Mouse (Mus musculus) forebrain, embryonic 15.5 days (tissue): Measurements from ENCODE around the gene Gm12184. TPM values are rescaled to one million over a fixed set of nuclear protein-coding genes. Genes with fewer than 3 reads are reported as not detected.
"Not testable (repeated sequence)": the region's sequence is repeated elsewhere in the genome, so short reads cannot be mapped to it uniquely, and the experiment has no call there.

ENCODE experiments used
- ATAC-seq: fragments of 200-750 bp; cut with Nextera tagmentation; replicated peaks from 2 replicates; pipeline ENCODE4 v1.8.0; 2017; ENCODE audit warnings: mild to moderate bottlenecking, moderate TSS enrichment, moderate library complexity
- H3K27ac ChIP-seq: fragments of 300-500 bp; sonication (generic); replicated peaks from 2 replicates; pipeline ENCODE4 v1.5.1; 2015; ENCODE audit warnings: mild to moderate bottlenecking, inconsistent platforms
- H3K27me3 ChIP-seq: fragments of 300-500 bp; sonication (generic); 2 replicates; pipeline ENCODE4 v1.6.1; 2015; ENCODE audit warnings: inconsistent platforms
- H3K36me3 ChIP-seq: fragments of 300-500 bp; sonication (generic); 2 replicates; pipeline ENCODE4 v1.6.1; 2015; ENCODE audit warnings: mild to moderate bottlenecking, inconsistent platforms
- H3K4me1 ChIP-seq: fragments of 300-500 bp; sonication (generic); 2 replicates; pipeline ENCODE4 v1.6.1; 2015; ENCODE audit warnings: inconsistent platforms
- H3K4me2 ChIP-seq: fragments of 300-500 bp; sonication (generic); replicated peaks from 2 replicates; pipeline ENCODE4 v1.6.1; 2015; ENCODE audit warnings: mild to moderate bottlenecking, inconsistent platforms
- H3K4me3 ChIP-seq: fragments of 300-500 bp; sonication (generic); 2 replicates; pipeline ENCODE4 v1.5.1; 2015; ENCODE audit warnings: mild to moderate bottlenecking, inconsistent platforms
- H3K9ac ChIP-seq: fragments of 300-500 bp; sonication (generic); replicated peaks from 2 replicates; pipeline ENCODE4 v1.6.1; 2015; ENCODE audit warnings: mild to moderate bottlenecking, inconsistent platforms
- H3K9me3 ChIP-seq: fragments of 300-500 bp; sonication (generic); 2 replicates; pipeline ENCODE4 v1.6.1; 2016; ENCODE audit warnings: inconsistent platforms
- WGBS: fragments of 180-500 bp; shearing (Covaris S2); methylation state at CpG from one replicate; pipeline ENCODE4 v1.1.7; 2015; ENCODE audit warnings: mixed read lengths; 5-methylcytosine and 5-hydroxymethylcytosine counted together
- polyA plus RNA-seq: library from polyadenylated mRNA; unstranded; fragments of >200 nt; fragmentation: Nextera tagmentation; extraction: Ambion mirVana; gene quantifications from 2 replicates; pipeline ENCODE4 v1.2.1, GENCODE M21; 2015

Gene Gm12184
- polyA plus RNA-seq, 1 experiment from 2014 or later, result 5.8 TPM

GRCm38 (mm10) chr11:48804922-48805321 is 21.5 kb downstream of the Gm12184 start:
- no peak overlapping the region for H3K27ac ChIP-seq
- H3K4me2 ChIP-seq, result no peak overlapping the region
- peaks cover 23% of the 10 kb centered on the region for H3K4me1 ChIP-seq
- no peak overlapping the region for H3K9ac ChIP-seq
- no peak for ATAC-seq
- no peak overlapping the region for H3K4me3 ChIP-seq
- WGBS, result 83% methylated on average over 2 of the region's 2 CpGs
- peaks cover 81% of the 10 kb centered on the region for H3K36me3 ChIP-seq
- no peaks in the 10 kb centered on the region for H3K9me3 ChIP-seq
- no peaks in the 10 kb centered on the region for H3K27me3 ChIP-seq

- 95% methylated on average over 2 of the region's 2 CpGs for WGBS
- Histone ChIP-seq H3K4me3 (no peak overlapping the region), H3K4me1 (peaks cover 28% of the 10 kb centered on the region), H3K27ac (no peak overlapping the region), H3K36me3 (peaks cover 72% of the 10 kb centered on the region), H3K27me3 (no peaks in the 10 kb centered on the region), H3K9ac (no peak overlapping the region), H3K4me2 (no peak overlapping the region), H3K9me3 (no peaks in the 10 kb centered on the region)
- ATAC-seq, result no peak
These were observed 22.5 kb downstream of the Gm12184 start for GRCm38 (mm10) chr11:48803988-48804387.

GRCm38 (mm10) chr11:48801831-48802772 is 24.4 kb downstream of the Gm12184 start:
- 79% methylated on average over 17 of the region's 17 CpGs for WGBS
- Histone ChIP-seq H3K36me3 (peaks cover 53% of the 10 kb centered on the region), H3K9me3 (no peaks in the 10 kb centered on the region), H3K4me2 (peak overlapping the region; percentile 93), H3K27ac (no peak overlapping the region), H3K9ac (peak overlapping the region; percentile 77), H3K4me1 (peaks cover 42% of the 10 kb centered on the region), H3K4me3 (peak overlapping the region; percentile 88), H3K27me3 (no peaks in the 10 kb centered on the region)
- ATAC-seq, result no peak

- H3K4me2 ChIP-seq, result peak within 1 kb of the TSS; percentile 93
- peak within 1 kb of the TSS; percentile 77 for H3K9ac ChIP-seq
- H3K4me1 ChIP-seq, result peaks cover 42% of the 10 kb centered on the region
- under 1% methylated on average over 47 of the region's 47 CpGs for WGBS
- H3K4me3 ChIP-seq, result peak within 1 kb of the TSS; percentile 88
- H3K36me3 ChIP-seq, result peaks cover 33% of the 10 kb centered on the region
- no peaks in the 10 kb centered on the region for H3K9me3 ChIP-seq
- ATAC-seq, result peak; percentile 94
- H3K27ac ChIP-seq, result peak within 1 kb of the TSS; percentile 98
- H3K27me3 ChIP-seq, result no peaks in the 10 kb centered on the region
These were observed 26.3 kb downstream of the Gm12184 start, which contains the start of gene Rack1 for GRCm38 (mm10) chr11:48799921-48800701. Gene Rack1 (plus strand): TSS chr11:48800332.

- WGBS, result 10% methylated on average over 18 of the region's 18 CpGs
- ATAC-seq, result peak; percentile 9; the same call in 1 of the 2 replicates
- Histone ChIP-seq H3K9ac (peak overlapping the region; percentile 77), H3K36me3 (peaks cover 25% of the 10 kb centered on the region), H3K4me1 (peaks cover 42% of the 10 kb centered on the region), H3K4me3 (peak overlapping the region; percentile 88), H3K27ac (peak overlapping the region; percentile 98), H3K27me3 (no peaks in the 10 kb centered on the region), H3K9me3 (no peaks in the 10 kb centered on the region), H3K4me2 (peak overlapping the region; percentile 93)
These were observed 27.2 kb downstream of the Gm12184 start for GRCm38 (mm10) chr11:48798984-48799920.

- H3K4me1 ChIP-seq, result peaks cover 42% of the 10 kb centered on the region
- H3K4me2 ChIP-seq, result peak overlapping the region; percentile 93
- peaks cover 15% of the 10 kb centered on the region for H3K36me3 ChIP-seq
- 0 out of 2 replicates have a peak overlapping the region, but pooled peaks have one; percentile 88 for H3K4me3 ChIP-seq
- H3K9me3 ChIP-seq, result no peaks in the 10 kb centered on the region
- H3K27me3 ChIP-seq, result no peaks in the 10 kb centered on the region
- ATAC-seq, result no peak
- H3K9ac ChIP-seq, result peak overlapping the region; percentile 77; the same call in 1 of the 2 replicates
- no peak overlapping the region for H3K27ac ChIP-seq
- WGBS, result 85% methylated on average over 7 of the region's 7 CpGs
These were observed 28.1 kb downstream of the Gm12184 start for GRCm38 (mm10) chr11:48798308-48798707.

- Histone ChIP-seq H3K4me2 (no peak overlapping the region), H3K36me3 (peaks cover 5% of the 10 kb centered on the region; the same call in 1 of the 2 replicates), H3K4me3 (no peak overlapping the region), H3K9ac (no peak overlapping the region), H3K27ac (no peak overlapping the region), H3K4me1 (peaks cover 33% of the 10 kb centered on the region), H3K9me3 (no peaks in the 10 kb centered on the region), H3K27me3 (no peaks in the 10 kb centered on the region)
- ATAC-seq, result no peak
- 89% methylated on average over 5 of the region's 5 CpGs for WGBS
These were observed 29.2 kb downstream of the Gm12184 start for GRCm38 (mm10) chr11:48797287-48797686.

GRCm38 (mm10) chr11:48796290-48796689 is 30.2 kb downstream of the Gm12184 start:
- Histone ChIP-seq H3K27ac (no peak overlapping the region), H3K4me3 (no peak overlapping the region), H3K9me3 (no peaks in the 10 kb centered on the region), H3K36me3 (no peaks in the 10 kb centered on the region), H3K27me3 (no peaks in the 10 kb centered on the region), H3K4me2 (no peak overlapping the region), H3K9ac (no peak overlapping the region), H3K4me1 (peaks cover 23% of the 10 kb centered on the region)
- ATAC-seq, result no peak
- 83% methylated on average over 4 of the region's 4 CpGs for WGBS

- Histone ChIP-seq H3K9me3 (no peaks in the 10 kb centered on the region), H3K27ac (no peak overlapping the region), H3K9ac (no peak overlapping the region), H3K27me3 (no peaks in the 10 kb centered on the region), H3K4me1 (peaks cover 22% of the 10 kb centered on the region), H3K4me3 (no peak overlapping the region), H3K36me3 (no peaks in the 10 kb centered on the region), H3K4me2 (no peak overlapping the region)
- no peak for ATAC-seq
- WGBS, result 87% methylated on average over 7 of the region's 7 CpGs
These were observed 31.2 kb downstream of the Gm12184 start for GRCm38 (mm10) chr11:48795221-48795620.

- no peak overlapping the region for H3K27ac ChIP-seq
- no peaks in the 10 kb centered on the region for H3K9me3 ChIP-seq
- H3K4me3 ChIP-seq, result no peak overlapping the region
- 99% methylated on average over 3 of the region's 3 CpGs for WGBS
- no peak overlapping the region for H3K9ac ChIP-seq
- peaks cover 14% of the 10 kb centered on the region for H3K4me1 ChIP-seq
- ATAC-seq, result no peak
- no peaks in the 10 kb centered on the region for H3K27me3 ChIP-seq
- H3K36me3 ChIP-seq, result no peaks in the 10 kb centered on the region
- H3K4me2 ChIP-seq, result no peak overlapping the region
These were observed 33.3 kb downstream of the Gm12184 start for GRCm38 (mm10) chr11:48793184-48793583.

GRCm38 (mm10) chr11:48791894-48792293 is 34.6 kb downstream of the Gm12184 start:
- H3K36me3 ChIP-seq, H3K27me3 ChIP-seq, H3K9ac ChIP-seq, H3K4me2 ChIP-seq, H3K27ac ChIP-seq, H3K9me3 ChIP-seq, ATAC-seq, H3K4me3 ChIP-seq: not testable (repeated sequence)
- peaks cover 12% of the 10 kb centered on the region for H3K4me1 ChIP-seq
- 88% methylated on average over 9 of the region's 9 CpGs for WGBS
